Mouse (Mus musculus) embryonic fibroblast, embryonic 13.5 days (primary cell): ENCODE measurements around the gene Nudt15.

ENCODE experiments used
- CTCF ChIP-seq: IDR thresholded peaks from 2 replicates; pipeline ENCODE4 v1.5.1; 2011; ENCODE audit warnings: mild to moderate bottlenecking, control low read depth, low read length, moderate library complexity, borderline replicate concordance; ENCODE audit not compliant: insufficient read depth
- POLR2A ChIP-seq: IDR thresholded peaks from 2 replicates; pipeline ENCODE4 v1.6.1; 2011; ENCODE audit warnings: low read depth, mild to moderate bottlenecking, control low read depth, low read length, moderate library complexity

GRCm38 (mm10) chr14:73508630-73509395 is 39.2 kb downstream of the Nudt15 start:
- TF ChIP-seq CTCF (no peak), POLR2A (no peak)
